Mouse (Mus musculus): Measurements from ENCODE around the gene Hgfac. TPM values are rescaled to one million over a fixed set of nuclear protein-coding genes. Genes with fewer than 3 reads are reported as not detected.

Hgfac gene
- polyA plus RNA-seq (2012; rRNA removed) = 0.13 and 0.30 TPM in 2 replicates

GRCm38 (mm10) chr5:35041268-35041829 lies at the start of gene Hgfac:
Hgfac (plus strand) TSS chr5:35041509.
- WGBS = 48% methylated on average over 6 of the region's 6 CpGs
- Histone ChIP-seq H3K27me3 (ENCODE audit: control insufficient read depth, insufficient read depth, low read length) (no peaks in the 10 kb centered on the region), H3K4me3 (replicated peaks; ENCODE audit: insufficient read depth, low read depth, low read length) (no peak within 1 kb of the TSS), H3K4me1 (ENCODE audit: control insufficient read depth, insufficient read depth, low read length) (no peaks in the 10 kb centered on the region), H3K27ac (ENCODE audit: insufficient read depth, low read length) (no peak within 1 kb of the TSS)
- no peak for DNase-seq
- no peak for TF ChIP-seq POLR2A (IDR thresholded peaks at IDR 0.05; ENCODE audit: borderline replicate concordance, insufficient read depth, low read length)
- TF ChIP-seq CTCF (IDR thresholded peaks at IDR 0.05; ENCODE audit: borderline replicate concordance, insufficient read depth, low read depth, low read length) = no peak

DNA sequence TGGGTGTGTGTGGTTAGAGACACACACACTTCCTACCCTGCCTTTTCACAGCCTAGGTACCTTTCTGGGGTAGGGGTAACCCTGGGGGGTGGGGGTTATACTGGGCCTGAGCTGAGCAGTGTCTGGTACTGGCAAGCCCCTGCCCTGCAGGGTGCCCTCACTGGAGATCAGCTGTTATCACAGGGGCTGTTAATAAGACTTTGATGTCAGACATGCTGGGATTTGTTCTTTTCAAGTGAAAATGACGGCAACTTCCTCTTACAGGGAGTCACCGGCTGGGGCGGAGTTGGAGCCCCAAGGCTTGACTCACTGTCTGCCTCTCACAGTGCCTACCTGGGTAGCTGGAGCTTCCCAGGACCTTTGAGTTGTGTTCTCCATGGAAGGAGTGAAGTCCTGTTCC lies 42.6 kb upstream of the Hgfac start:
- no peak for DNase-seq
- no peak overlapping the region for H3K27ac ChIP-seq (ENCODE audit: insufficient read depth, low read length)
- no peaks in the 10 kb centered on the region; the same call in 1 of the 2 replicates for H3K4me1 ChIP-seq (ENCODE audit: control insufficient read depth, insufficient read depth, low read length)
- H3K27me3 ChIP-seq (ENCODE audit: control insufficient read depth, insufficient read depth, low read length) = no peaks in the 10 kb centered on the region
- no peak overlapping the region for H3K4me3 ChIP-seq (replicated peaks; ENCODE audit: insufficient read depth, low read depth, low read length)
- TF ChIP-seq POLR2A (IDR thresholded peaks at IDR 0.05; ENCODE audit: borderline replicate concordance, insufficient read depth, low read length) = no peak
- no peak for TF ChIP-seq CTCF (IDR thresholded peaks at IDR 0.05; ENCODE audit: borderline replicate concordance, insufficient read depth, low read depth, low read length)
- 77% methylated on average over 3 of the region's 3 CpGs for WGBS

GRCm38 (mm10) chr5:34999281-34999680 lies 42.0 kb upstream of the Hgfac start:
- no peaks in the 10 kb centered on the region; the same call in 1 of the 2 replicates for H3K4me1 ChIP-seq (ENCODE audit: control insufficient read depth, insufficient read depth, low read length)
- TF ChIP-seq POLR2A (IDR thresholded peaks at IDR 0.05; ENCODE audit: borderline replicate concordance, insufficient read depth, low read length) (no peak), CTCF (IDR thresholded peaks at IDR 0.05; ENCODE audit: borderline replicate concordance, insufficient read depth, low read depth, low read length) (no peak)
- no peak for DNase-seq
- H3K4me3 ChIP-seq (replicated peaks; ENCODE audit: insufficient read depth, low read depth, low read length) = no peak overlapping the region
- no peaks in the 10 kb centered on the region for H3K27me3 ChIP-seq (ENCODE audit: control insufficient read depth, insufficient read depth, low read length)
- no peak overlapping the region for H3K27ac ChIP-seq (ENCODE audit: insufficient read depth, low read length)
- WGBS = 83% methylated on average over 6 of the region's 6 CpGs

DNA sequence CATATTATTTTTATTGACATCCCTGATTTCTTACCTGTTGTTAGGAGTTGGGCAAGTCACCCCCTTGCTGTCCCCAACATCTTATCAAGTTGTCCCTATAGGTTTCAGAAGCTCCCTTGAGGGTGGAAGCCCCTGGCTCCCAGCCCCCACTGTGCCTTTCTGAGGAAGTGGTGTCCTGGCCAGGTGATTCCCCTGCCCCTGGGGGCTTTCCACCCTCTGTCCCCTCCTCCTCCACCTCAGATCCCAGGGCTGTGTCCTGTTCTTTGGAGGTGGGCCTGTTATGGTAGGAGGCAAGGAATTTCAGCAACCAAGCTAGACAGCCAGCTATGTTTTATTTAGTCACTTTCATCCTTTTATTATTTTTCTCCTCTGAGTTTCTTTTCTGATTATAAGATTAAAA lies 41.0 kb upstream of the Hgfac start:
- Histone ChIP-seq H3K4me3 (replicated peaks; ENCODE audit: insufficient read depth, low read depth, low read length) (no peak overlapping the region), H3K27me3 (ENCODE audit: control insufficient read depth, insufficient read depth, low read length) (no peaks in the 10 kb centered on the region), H3K4me1 (ENCODE audit: control insufficient read depth, insufficient read depth, low read length) (no peaks in the 10 kb centered on the region; the same call in 1 of the 2 replicates), H3K27ac (ENCODE audit: insufficient read depth, low read length) (no peak overlapping the region)
- DNase-seq = no peak
- TF ChIP-seq CTCF (IDR thresholded peaks at IDR 0.05; ENCODE audit: borderline replicate concordance, insufficient read depth, low read depth, low read length) (no peak), POLR2A (IDR thresholded peaks at IDR 0.05; ENCODE audit: borderline replicate concordance, insufficient read depth, low read length) (no peak)

GRCm38 (mm10) chr5:35001144-35001543 lies 40.2 kb upstream of the Hgfac start:
- Histone ChIP-seq H3K4me3 (replicated peaks; ENCODE audit: insufficient read depth, low read depth, low read length) (no peak overlapping the region), H3K4me1 (ENCODE audit: control insufficient read depth, insufficient read depth, low read length) (no peaks in the 10 kb centered on the region; the same call in 1 of the 2 replicates), H3K27me3 (ENCODE audit: control insufficient read depth, insufficient read depth, low read length) (no peaks in the 10 kb centered on the region), H3K27ac (ENCODE audit: insufficient read depth, low read length) (no peak overlapping the region)
- no peak for DNase-seq
- WGBS = 85% methylated on average over 3 of the region's 3 CpGs
- no peak for TF ChIP-seq CTCF (IDR thresholded peaks at IDR 0.05; ENCODE audit: borderline replicate concordance, insufficient read depth, low read depth, low read length)
- no peak for TF ChIP-seq POLR2A (IDR thresholded peaks at IDR 0.05; ENCODE audit: borderline replicate concordance, insufficient read depth, low read length)

DNA sequence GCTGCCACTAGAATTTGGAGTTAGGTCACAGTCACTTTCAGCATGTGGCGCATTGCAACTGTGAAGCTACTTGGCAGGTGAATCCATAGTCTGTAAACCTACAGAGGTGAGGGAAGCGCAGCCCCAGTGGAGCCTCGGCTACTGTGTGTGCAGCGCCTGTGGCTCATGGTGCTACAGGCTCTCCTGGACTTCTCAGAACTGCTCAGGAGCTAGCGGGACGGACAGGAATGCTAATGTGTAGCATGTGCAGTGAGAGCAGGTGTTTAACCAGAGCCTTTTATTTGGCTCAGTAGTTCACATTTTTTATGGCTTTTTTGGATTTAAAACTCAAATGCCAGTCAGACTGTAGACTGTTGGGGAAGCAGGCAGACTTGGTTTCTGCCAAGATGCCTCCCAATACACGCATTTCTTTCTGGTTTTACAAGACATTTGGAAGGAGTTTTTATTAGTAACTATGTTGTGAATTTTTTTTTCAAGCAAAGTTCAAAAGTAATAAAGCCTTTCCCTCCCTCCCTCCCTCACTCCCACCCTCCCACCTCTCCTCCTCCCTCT lies 37.6 kb upstream of the Hgfac start:
- TF ChIP-seq POLR2A (IDR thresholded peaks at IDR 0.05; ENCODE audit: borderline replicate concordance, insufficient read depth, low read length) (no peak), CTCF (IDR thresholded peaks at IDR 0.05; ENCODE audit: borderline replicate concordance, insufficient read depth, low read depth, low read length) (no peak)
- WGBS = 61% methylated on average over 7 of the region's 7 CpGs
- Histone ChIP-seq H3K4me1 (ENCODE audit: control insufficient read depth, insufficient read depth, low read length) (no peaks in the 10 kb centered on the region; the same call in 1 of the 2 replicates), H3K4me3 (replicated peaks; ENCODE audit: insufficient read depth, low read depth, low read length) (no peak overlapping the region), H3K27me3 (ENCODE audit: control insufficient read depth, insufficient read depth, low read length) (no peaks in the 10 kb centered on the region), H3K27ac (ENCODE audit: insufficient read depth, low read length) (no peak overlapping the region)
- no peak for DNase-seq

GRCm38 (mm10) chr5:35004769-35005168 lies 36.5 kb upstream of the Hgfac start:
- H3K4me3 ChIP-seq (replicated peaks; ENCODE audit: insufficient read depth, low read depth, low read length) = no peak overlapping the region
- no peaks in the 10 kb centered on the region; the same call in 1 of the 2 replicates for H3K4me1 ChIP-seq (ENCODE audit: control insufficient read depth, insufficient read depth, low read length)
- no peaks in the 10 kb centered on the region for H3K27me3 ChIP-seq (ENCODE audit: control insufficient read depth, insufficient read depth, low read length)
- DNase-seq = no peak
- H3K27ac ChIP-seq (ENCODE audit: insufficient read depth, low read length) = no peak overlapping the region
- TF ChIP-seq POLR2A (IDR thresholded peaks at IDR 0.05; ENCODE audit: borderline replicate concordance, insufficient read depth, low read length) (no peak), CTCF (IDR thresholded peaks at IDR 0.05; ENCODE audit: borderline replicate concordance, insufficient read depth, low read depth, low read length) (no peak)
- whole genome bisulfite sequencing = 73% methylated on average over 2 of the region's 2 CpGs

GRCm38 (mm10) chr5:35005659-35006058 lies 35.6 kb upstream of the Hgfac start:
- WGBS = 96% methylated on average over 3 of the region's 3 CpGs

More at GRCm38 (mm10) chr5:35005659-35006058, 35.6 kb upstream of the Hgfac start:
- TF ChIP-seq CTCF (IDR thresholded peaks at IDR 0.05; ENCODE audit: borderline replicate concordance, insufficient read depth, low read depth, low read length) (no peak), POLR2A (IDR thresholded peaks at IDR 0.05; ENCODE audit: borderline replicate concordance, insufficient read depth, low read length) (no peak)
- Histone ChIP-seq H3K27ac (ENCODE audit: insufficient read depth, low read length) (no peak overlapping the region), H3K27me3 (ENCODE audit: control insufficient read depth, insufficient read depth, low read length) (no peaks in the 10 kb centered on the region), H3K4me1 (ENCODE audit: control insufficient read depth, insufficient read depth, low read length) (no peaks in the 10 kb centered on the region; the same call in 1 of the 2 replicates), H3K4me3 (replicated peaks; ENCODE audit: insufficient read depth, low read depth, low read length) (no peak overlapping the region)
- no peak for DNase-seq
